Comparison of ENCODE assay signal across 8 mouse cellular contexts in the genomic region with DNA sequence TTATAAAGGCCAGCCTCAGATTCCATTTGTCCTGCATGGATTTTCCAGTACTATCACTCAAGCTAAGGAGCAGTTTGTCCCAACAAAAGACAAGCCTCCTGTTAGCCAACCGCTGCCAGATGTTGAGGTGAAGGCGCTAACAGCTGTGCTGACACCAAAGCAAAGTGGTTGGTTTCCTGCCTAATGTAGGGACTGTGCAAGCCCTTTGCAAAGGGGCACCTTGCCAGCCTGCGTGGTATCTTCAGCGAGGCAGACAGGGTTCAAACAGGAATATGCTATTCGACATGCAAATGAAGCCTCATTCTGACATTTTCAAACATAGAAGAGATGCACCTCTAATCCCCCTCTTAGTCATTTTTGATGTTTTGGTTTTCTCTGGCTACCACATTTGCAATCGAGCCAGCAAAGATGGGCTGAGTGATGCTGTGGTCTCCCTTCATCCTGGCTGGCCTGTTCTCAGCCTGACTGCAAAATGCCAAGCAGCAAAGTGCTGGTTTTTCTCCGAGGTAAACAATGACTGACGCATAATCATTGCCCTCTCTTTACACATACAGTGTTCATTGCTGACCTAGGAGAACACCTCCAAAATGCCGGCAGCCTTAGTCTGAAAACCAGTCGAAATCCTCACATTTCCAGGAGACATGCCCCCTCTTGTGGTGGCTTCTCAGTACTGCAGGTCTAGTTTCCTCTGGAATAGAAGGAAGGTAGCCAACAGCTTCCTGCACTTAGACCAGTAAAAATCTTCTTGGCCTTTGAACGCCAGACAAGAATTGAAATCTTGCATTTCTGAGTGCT.
A peak's percentile ranks its signal among the peaks of the same experiment; 100 is the strongest.
DNase-seq lines count a peak whose midpoint lies in the region; ATAC-seq and TF ChIP-seq lines count a peak whose summit lies in the region.

No protein-coding gene starts in this region.

- no peaks in the 10 kb centered on the region for H3K9me3 ChIP-seq in ES-E14 (ENCODE audit: control insufficient read depth, insufficient read depth, low read depth, low read length)
- H3K9me3 ChIP-seq in forebrain, embryonic 11.5 days (ENCODE audit: control insufficient read depth, low read length), result no peaks in the 10 kb centered on the region

- in situ Hi-C loops in ES-E14 (cut with MboI; ENCODE audit: low sequenced_read_pairs in 2 of 2, unreplicated experiment in 2 of 2), result no loop called here

- 50% methylated on average over 11 of the region's 11 CpGs for WGBS in forebrain, embryonic 11.5 days
- WGBS in lung, adult 2 months, result 36% methylated on average over 11 of the region's 11 CpGs

- no peak for TF ChIP-seq POLR2A in lung, adult 2 months (IDR thresholded peaks at IDR 0.05; ENCODE audit: borderline replicate concordance, extremely low read depth, low read depth, low read length)

- H3K27ac ChIP-seq in ES-E14 (ENCODE audit: insufficient read depth, low read depth, low read length, poor library complexity, severe bottlenecking), result no peak overlapping the region
- no peak overlapping the region for H3K27ac ChIP-seq in forebrain, embryonic 11.5 days (ENCODE audit: low read depth, low read length)

- H3K9ac ChIP-seq in ES-E14 (ENCODE audit: insufficient read depth, low read depth, low read length, poor library complexity, severe bottlenecking), result no peak overlapping the region
- H3K9ac ChIP-seq in forebrain, embryonic 11.5 days (ENCODE audit: low read length), result no peak overlapping the region

- peak; percentile 54 for TF ChIP-seq CTCF in lung, adult 2 months (IDR thresholded peaks at IDR 0.05; ENCODE audit: insufficient read depth, low read length)

- intact Hi-C loops in heart, postnatal 10 days (cut with DNase I), result no loop called here

- DNase-seq in ES-E14 (ENCODE audit: low read depth, low spot score), result peak; percentile 66
- DNase-seq in c-Kit-positive CD71-positive TER-119-negative erythroid progenitor cells, embryonic 14.5 days (ENCODE audit: low read depth), result peak; percentile 68
- peak; percentile 87 for DNase-seq in forebrain, embryonic 11.5 days (ENCODE audit: low spot score)
- DNase-seq in heart, postnatal 10 days, result peak; percentile 82 to 89
- DNase-seq in layer of hippocampus, adult 18-20 months (ENCODE audit: low spot score in 2 of 2), result peak; percentile 69 to 94
- DNase-seq in lung, adult 2 months, result peak; percentile 71
- peak; percentile 23 for DNase-seq in ovary, adult 18-20 months (ENCODE audit: low spot score)
- DNase-seq in thymus, adult 18-20 months, result peak; percentile 48 to 56

- H3K4me3 ChIP-seq in ES-E14 (ENCODE audit: insufficient read depth in 1 of 2, low read depth in 1 of 2, low read length in 2 of 2, poor library complexity in 1 of 2, severe bottlenecking in 1 of 2), result no peak overlapping the region
- no peak overlapping the region for H3K4me3 ChIP-seq in forebrain, embryonic 11.5 days (ENCODE audit: low read depth, low read length)
- H3K4me3 ChIP-seq in lung, adult 2 months (replicated peaks; ENCODE audit: extremely low read depth, low read depth, low read length), result no peak overlapping the region

- H3K36me3 ChIP-seq in ES-E14 (ENCODE audit: control insufficient read depth, insufficient read depth, low read length, poor library complexity, severe bottlenecking), result no peaks in the 10 kb centered on the region
- no peaks in the 10 kb centered on the region for H3K36me3 ChIP-seq in forebrain, embryonic 11.5 days (ENCODE audit: control insufficient read depth, insufficient read depth, low read length)

- H3K27me3 ChIP-seq in forebrain, embryonic 11.5 days (ENCODE audit: control insufficient read depth, insufficient read depth, low read length), result no peaks in the 10 kb centered on the region

- peak; percentile 55 for ATAC-seq in forebrain, embryonic 11.5 days (replicated peaks; ENCODE audit: low FRiP score)

- no peaks in the 10 kb centered on the region for H3K4me1 ChIP-seq in ES-E14 (ENCODE audit: control insufficient read depth in 2 of 2, insufficient read depth in 2 of 2, low read length in 2 of 2, poor library complexity in 1 of 2)
- no peaks in the 10 kb centered on the region for H3K4me1 ChIP-seq in forebrain, embryonic 11.5 days (replicated peaks; ENCODE audit: control insufficient read depth, insufficient read depth, low read length)
- no peaks in the 10 kb centered on the region; the same call in 1 of the 2 replicates for H3K4me1 ChIP-seq in lung, adult 2 months (ENCODE audit: control insufficient read depth, insufficient read depth, low read length)

- H3K4me2 ChIP-seq in forebrain, embryonic 11.5 days (ENCODE audit: low read depth, low read length, severe bottlenecking), result no peak overlapping the region

TF ChIP-seq in ES-E14, 5 proteins besides CTCF, POLR2A, EP300 and RAD21:
- no peak for TF ChIP-seq CHD2 (IDR thresholded peaks at IDR 0.05; ENCODE audit: low read depth, low read length)
- peak; percentile 58; the same call in 1 of the 2 replicates for TF ChIP-seq ZC3H11A (IDR thresholded peaks at IDR 0.05; ENCODE audit: borderline replicate concordance, low read depth, low read length)
TF ChIP-seq in ES-E14: peak in this region for 1.

Comparison
In these comparisons a context has a peak if more than half of its experiments do, and no peak if none do; other contexts are left out.
1. DNase-seq: peak in every context shown above with its lines; median percentile 87 in forebrain, embryonic 11.5 days; 86 in heart, postnatal 10 days; 82 in layer of hippocampus, adult 18-20 months; 71 in lung, adult 2 months; 68 in c-Kit-positive CD71-positive TER-119-negative erythroid progenitor cells, embryonic 14.5 days; 66 in ES-E14; 52 in thymus, adult 18-20 months; 23 in ovary, adult 18-20 months.